Mouse (Mus musculus) liver, embryonic 13.5 days (tissue): ENCODE results near the gene Gm13199. TPM values are rescaled to one million over a fixed set of nuclear protein-coding genes. Genes with fewer than 3 reads are reported as not detected.

Experiments used
- ATAC-seq: fragments of 200-750 bp; cut with Nextera tagmentation; 2 replicates; pipeline ENCODE4 v1.8.0; 2017; ENCODE audit warnings: low read depth, mild to moderate bottlenecking, moderate number of reproducible peaks, moderate library complexity
- DNase-seq: peaks from one replicate; pipeline ENCODE4 v3.0.0; 2022
- H3K27ac ChIP-seq: fragments of 300-500 bp; sonication (generic); 2 replicates; pipeline ENCODE4 v1.5.1; 2015; ENCODE audit warnings: moderate library complexity, mild to moderate bottlenecking, inconsistent platforms
- H3K27me3 ChIP-seq: fragments of 300-500 bp; sonication (generic); 2 replicates; pipeline ENCODE4 v1.6.1; 2015; ENCODE audit warnings: mild to moderate bottlenecking, inconsistent platforms
- H3K36me3 ChIP-seq: fragments of 300-500 bp; sonication (generic); 2 replicates; pipeline ENCODE4 v1.6.1; 2015; ENCODE audit warnings: mild to moderate bottlenecking, inconsistent platforms
- H3K4me1 ChIP-seq: fragments of 300-500 bp; sonication (generic); replicated peaks from 2 replicates; pipeline ENCODE4 v1.6.1; 2015; ENCODE audit warnings: inconsistent platforms
- H3K4me2 ChIP-seq: fragments of 300-500 bp; sonication (generic); 2 replicates; pipeline ENCODE4 v1.6.1; 2015; ENCODE audit warnings: inconsistent platforms, mild to moderate bottlenecking, moderate library complexity
- H3K4me3 ChIP-seq: fragments of 300-500 bp; sonication (generic); replicated peaks from 2 replicates; pipeline ENCODE4 v1.5.1; 2015; ENCODE audit warnings: mild to moderate bottlenecking, inconsistent platforms
- H3K9ac ChIP-seq: fragments of 300-500 bp; sonication (generic); 2 replicates; pipeline ENCODE4 v1.6.1; 2015; ENCODE audit warnings: mild to moderate bottlenecking, inconsistent platforms
- H3K9me3 ChIP-seq: fragments of 300-500 bp; sonication (generic); replicated peaks from 2 replicates; pipeline ENCODE4 v1.6.1; 2016; ENCODE audit warnings: inconsistent platforms
- WGBS: fragments of 180-500 bp; shearing (Covaris S2); methylation state at CpG from one replicate; pipeline ENCODE4 v1.1.7; 2015; ENCODE audit not compliant: insufficient replicate concordance; 5-methylcytosine and 5-hydroxymethylcytosine counted together
- polyA plus RNA-seq: library from polyadenylated mRNA; unstranded; fragments of >200 nt; fragmentation: Nextera tagmentation; extraction: Ambion mirVana; gene quantifications from 2 replicates; pipeline ENCODE4 v1.2.1, GENCODE M21; 2015

Gene Gm13199
- polyA plus RNA-seq, 1 experiment from 2014 or later = 0.36 TPM

- ATAC-seq = no peak
- Histone ChIP-seq H3K4me2 (no peak overlapping the region), H3K9ac (no peak overlapping the region), H3K9me3 (no peaks in the 10 kb centered on the region), H3K27me3 (no peaks in the 10 kb centered on the region), H3K4me1 (no peaks in the 10 kb centered on the region), H3K27ac (no peak overlapping the region), H3K36me3 (peaks cover 74% of the 10 kb centered on the region), H3K4me3 (no peak overlapping the region)
- WGBS = 69% methylated on average over 2 of the region's 2 CpGs
- DNase-seq = no peak
Measured at GRCm38 (mm10) chr2:5867681-5868080, 4.9 kb upstream of the Gm13199 start.

GRCm38 (mm10) chr2:5851866-5852265 lies 10.9 kb downstream of the Gm13199 start:
- no peak for DNase-seq
- no peak overlapping the region for H3K9ac ChIP-seq
- 63% methylated on average over 5 of the region's 5 CpGs for WGBS
- H3K4me2 ChIP-seq = no peak overlapping the region
- ATAC-seq = no peak
- H3K4me1 ChIP-seq = peaks cover 41% of the 10 kb centered on the region
- no peaks in the 10 kb centered on the region for H3K27me3 ChIP-seq
- no peaks in the 10 kb centered on the region for H3K9me3 ChIP-seq
- H3K27ac ChIP-seq = no peak overlapping the region
- H3K4me3 ChIP-seq = no peak overlapping the region
- H3K36me3 ChIP-seq = peaks cover 52% of the 10 kb centered on the region

- no peak for DNase-seq
- no peak overlapping the region for H3K4me2 ChIP-seq
- H3K9me3 ChIP-seq = no peaks in the 10 kb centered on the region
- H3K27ac ChIP-seq = no peak overlapping the region
- H3K4me1 ChIP-seq = peaks cover 48% of the 10 kb centered on the region
- no peak overlapping the region for H3K4me3 ChIP-seq
- ATAC-seq = no peak
- H3K36me3 ChIP-seq = peaks cover 49% of the 10 kb centered on the region
- no peak overlapping the region for H3K9ac ChIP-seq
- H3K27me3 ChIP-seq = no peaks in the 10 kb centered on the region
- WGBS = 78% methylated on average over 9 of the region's 9 CpGs
Measured at GRCm38 (mm10) chr2:5851116-5851515, 11.6 kb downstream of the Gm13199 start.

GRCm38 (mm10) chr2:5845826-5846225 lies 16.9 kb downstream of the Gm13199 start:
- H3K9ac ChIP-seq = peak overlapping the region; percentile 75
- H3K9me3 ChIP-seq = no peaks in the 10 kb centered on the region
- H3K4me1 ChIP-seq = peaks cover 47% of the 10 kb centered on the region
- no peak overlapping the region; the same call in 1 of the 2 replicates for H3K27ac ChIP-seq
- no peak for DNase-seq
- H3K4me3 ChIP-seq = peak overlapping the region; percentile 79
- peak overlapping the region; percentile 77 for H3K4me2 ChIP-seq
- H3K27me3 ChIP-seq = no peaks in the 10 kb centered on the region
- peaks cover 33% of the 10 kb centered on the region for H3K36me3 ChIP-seq
- ATAC-seq = no peak
- 17% methylated on average over 4 of the region's 4 CpGs for WGBS

- H3K9ac ChIP-seq = peak within 1 kb of the TSS; percentile 75
- H3K27me3 ChIP-seq = no peaks in the 10 kb centered on the region
- peak within 1 kb of the TSS; percentile 79 for H3K4me3 ChIP-seq
- peaks cover 34% of the 10 kb centered on the region for H3K36me3 ChIP-seq
- WGBS = under 1% methylated on average over 53 of the region's 53 CpGs
- ATAC-seq (peak; percentile 93), DNase-seq (peak; percentile 81)
- no peaks in the 10 kb centered on the region; the same call in 1 of the 2 replicates for H3K9me3 ChIP-seq
- peak within 1 kb of the TSS; percentile 77 for H3K4me2 ChIP-seq
- peak within 1 kb of the TSS; percentile 80 for H3K27ac ChIP-seq
- peaks cover 45% of the 10 kb centered on the region for H3K4me1 ChIP-seq
Measured at GRCm38 (mm10) chr2:5844873-5845631, 17.7 kb downstream of the Gm13199 start, which contains the start of the genes Nudt5 and Cdc123. TSS of gene Nudt5 (plus strand) at chr2:5845019. TSS of gene Cdc123 (minus strand) at chr2:5845164.

- H3K27ac ChIP-seq = peak overlapping the region; percentile 80
- no peak for DNase-seq
- H3K4me2 ChIP-seq = peak overlapping the region; percentile 77
- 3% methylated on average over 23 of the region's 23 CpGs for WGBS
- H3K9me3 ChIP-seq = peaks cover 6% of the 10 kb centered on the region
- no peaks in the 10 kb centered on the region for H3K27me3 ChIP-seq
- H3K4me3 ChIP-seq = peak overlapping the region; percentile 79
- peaks cover 34% of the 10 kb centered on the region for H3K36me3 ChIP-seq
- peak; percentile 57 for ATAC-seq
- H3K9ac ChIP-seq = peak overlapping the region; percentile 75
- peaks cover 38% of the 10 kb centered on the region for H3K4me1 ChIP-seq
Measured at GRCm38 (mm10) chr2:5844181-5844872, 18.4 kb downstream of the Gm13199 start.

- DNase-seq (no peak), ATAC-seq (no peak)
- 89% methylated on average over 11 of the region's 11 CpGs for WGBS
- Histone ChIP-seq H3K4me1 (peaks cover 10% of the 10 kb centered on the region), H3K4me3 (no peak overlapping the region), H3K4me2 (no peak overlapping the region), H3K9me3 (peaks cover 10% of the 10 kb centered on the region), H3K9ac (no peak overlapping the region), H3K36me3 (peaks cover 53% of the 10 kb centered on the region), H3K27ac (no peak overlapping the region), H3K27me3 (no peaks in the 10 kb centered on the region)
Measured at GRCm38 (mm10) chr2:5840815-5841214, 21.9 kb downstream of the Gm13199 start.

GRCm38 (mm10) chr2:5825265-5825913 lies 37.3 kb downstream of the Gm13199 start:
- WGBS = 86% methylated on average over 5 of the region's 5 CpGs
- no peaks in the 10 kb centered on the region for H3K27me3 ChIP-seq
- ATAC-seq (0 out of 2 replicates have a peak, but pooled peaks have one; percentile 46), DNase-seq (no peak)
- H3K4me2 ChIP-seq = no peak overlapping the region
- peaks cover 15% of the 10 kb centered on the region; the same call in 1 of the 2 replicates for H3K4me1 ChIP-seq
- no peak overlapping the region for H3K4me3 ChIP-seq
- H3K27ac ChIP-seq = peak overlapping the region; percentile 53
- H3K9ac ChIP-seq = no peak overlapping the region
- H3K36me3 ChIP-seq = peaks cover 56% of the 10 kb centered on the region
- H3K9me3 ChIP-seq = no peaks in the 10 kb centered on the region

- Histone ChIP-seq H3K27me3 (no peaks in the 10 kb centered on the region), H3K27ac (peak overlapping the region; percentile 16), H3K4me1 (peaks cover 15% of the 10 kb centered on the region; the same call in 1 of the 2 replicates), H3K9ac (no peak overlapping the region), H3K4me3 (no peak overlapping the region), H3K4me2 (no peak overlapping the region), H3K9me3 (no peaks in the 10 kb centered on the region), H3K36me3 (peaks cover 58% of the 10 kb centered on the region)
- 42% methylated on average over 5 of the region's 5 CpGs for WGBS
- DNase-seq = no peak
- no peak for ATAC-seq
Measured at GRCm38 (mm10) chr2:5824685-5825084, 38.0 kb downstream of the Gm13199 start.

GRCm38 (mm10) chr2:5824213-5824612 lies 38.5 kb downstream of the Gm13199 start:
- 21% methylated on average over 1 of the region's 1 CpGs for WGBS
- H3K36me3 ChIP-seq = peaks cover 62% of the 10 kb centered on the region
- H3K4me1 ChIP-seq = peaks cover 15% of the 10 kb centered on the region; the same call in 1 of the 2 replicates
- ATAC-seq (no peak), DNase-seq (no peak)
- no peak overlapping the region for H3K4me3 ChIP-seq
- no peak overlapping the region for H3K27ac ChIP-seq
- no peak overlapping the region for H3K4me2 ChIP-seq
- no peaks in the 10 kb centered on the region for H3K9me3 ChIP-seq
- H3K9ac ChIP-seq = no peak overlapping the region
- H3K27me3 ChIP-seq = no peaks in the 10 kb centered on the region

- 86% methylated on average over 6 of the region's 6 CpGs for WGBS
- ATAC-seq = no peak
- DNase-seq = no peak
Measured at GRCm38 (mm10) chr2:5822449-5822848, 40.3 kb downstream of the Gm13199 start.

More at GRCm38 (mm10) chr2:5822449-5822848, 40.3 kb downstream of the Gm13199 start:
- Histone ChIP-seq H3K9ac (no peak overlapping the region), H3K27ac (no peak overlapping the region), H3K4me3 (no peak overlapping the region), H3K36me3 (peaks cover 70% of the 10 kb centered on the region), H3K9me3 (no peaks in the 10 kb centered on the region), H3K4me1 (peaks cover 15% of the 10 kb centered on the region; the same call in 1 of the 2 replicates), H3K4me2 (no peak overlapping the region), H3K27me3 (no peaks in the 10 kb centered on the region)
